Mouse (Mus musculus): Measurements from ENCODE around the gene Abi3bp. TPM values are rescaled to one million over a fixed set of nuclear protein-coding genes. Genes with fewer than 3 reads are reported as not detected.

Gene Abi3bp
- polyA plus RNA-seq, 1 experiment from 2014 or later = 0.36 TPM

GRCm38 (mm10) chr16:56483466-56483865 is 5.8 kb downstream of the Abi3bp start:
- Histone ChIP-seq H3K9ac (replicated peaks) (no peak overlapping the region), H3K27me3 (no peaks in the 10 kb centered on the region), H3K4me2 (replicated peaks) (no peak overlapping the region), H3K9me3 (no peaks in the 10 kb centered on the region), H3K36me3 (no peaks in the 10 kb centered on the region), H3K4me3 (replicated peaks) (no peak overlapping the region), H3K4me1 (replicated peaks) (no peaks in the 10 kb centered on the region), H3K27ac (no peak overlapping the region)
- 95% methylated on average over 10 of the region's 10 CpGs for WGBS
- ATAC-seq = no peak

GRCm38 (mm10) chr16:56486461-56486860 is 8.8 kb downstream of the Abi3bp start:
- H3K4me3 ChIP-seq (replicated peaks) = no peak overlapping the region
- H3K27me3 ChIP-seq = no peaks in the 10 kb centered on the region
- no peaks in the 10 kb centered on the region for H3K4me1 ChIP-seq (replicated peaks)
- H3K27ac ChIP-seq = no peak overlapping the region
- 28% methylated on average over 4 of the region's 4 CpGs for WGBS
- H3K36me3 ChIP-seq = no peaks in the 10 kb centered on the region
- H3K9me3 ChIP-seq = no peaks in the 10 kb centered on the region
- no peak overlapping the region for H3K4me2 ChIP-seq (replicated peaks)
- H3K9ac ChIP-seq (replicated peaks) = no peak overlapping the region
- ATAC-seq = no peak

GRCm38 (mm10) chr16:56490861-56491260 is 13.2 kb downstream of the Abi3bp start:
- Histone ChIP-seq H3K27me3 (no peaks in the 10 kb centered on the region), H3K36me3 (no peaks in the 10 kb centered on the region), H3K4me2 (replicated peaks) (no peak overlapping the region), H3K9ac (replicated peaks) (no peak overlapping the region), H3K4me3 (replicated peaks) (no peak overlapping the region), H3K27ac (no peak overlapping the region), H3K9me3 (no peaks in the 10 kb centered on the region), H3K4me1 (replicated peaks) (no peaks in the 10 kb centered on the region)
- ATAC-seq = no peak
- 93% methylated on average over 3 of the region's 3 CpGs for WGBS

GRCm38 (mm10) chr16:56495266-56495665 is 17.6 kb downstream of the Abi3bp start:
- Histone ChIP-seq H3K4me2 (replicated peaks) (no peak overlapping the region), H3K36me3 (no peaks in the 10 kb centered on the region), H3K9ac (replicated peaks) (no peak overlapping the region), H3K4me3 (replicated peaks) (no peak overlapping the region), H3K9me3 (no peaks in the 10 kb centered on the region), H3K27ac (no peak overlapping the region), H3K27me3 (no peaks in the 10 kb centered on the region), H3K4me1 (replicated peaks) (no peaks in the 10 kb centered on the region)
- WGBS = 86% methylated on average over 4 of the region's 4 CpGs
- ATAC-seq = no peak

- ATAC-seq = no peak
- Histone ChIP-seq H3K4me3 (replicated peaks) (no peak overlapping the region), H3K9me3 (no peaks in the 10 kb centered on the region), H3K9ac (replicated peaks) (no peak overlapping the region), H3K4me1 (replicated peaks) (no peaks in the 10 kb centered on the region), H3K36me3 (no peaks in the 10 kb centered on the region), H3K4me2 (replicated peaks) (no peak overlapping the region), H3K27me3 (no peaks in the 10 kb centered on the region), H3K27ac (no peak overlapping the region)
- 59% methylated on average over 4 of the region's 4 CpGs for WGBS
These were observed 19.1 kb downstream of the Abi3bp start for GRCm38 (mm10) chr16:56496743-56497142.

- no peak overlapping the region for H3K4me3 ChIP-seq (replicated peaks)
- no peaks in the 10 kb centered on the region for H3K27me3 ChIP-seq
- no peaks in the 10 kb centered on the region for H3K9me3 ChIP-seq
- WGBS = 79% methylated on average over 1 of the region's 1 CpGs
- no peak overlapping the region for H3K27ac ChIP-seq
- no peak for ATAC-seq
- no peak overlapping the region for H3K4me2 ChIP-seq (replicated peaks)
- H3K9ac ChIP-seq (replicated peaks) = no peak overlapping the region
- H3K36me3 ChIP-seq = no peaks in the 10 kb centered on the region
- H3K4me1 ChIP-seq (replicated peaks) = no peaks in the 10 kb centered on the region
These were observed 21.0 kb downstream of the Abi3bp start for GRCm38 (mm10) chr16:56498680-56499079.

GRCm38 (mm10) chr16:56500441-56500840 is 22.8 kb downstream of the Abi3bp start:
- H3K9ac ChIP-seq (replicated peaks) = no peak overlapping the region
- H3K4me1 ChIP-seq (replicated peaks) = no peaks in the 10 kb centered on the region
- no peak for ATAC-seq
- 45% methylated on average over 3 of the region's 3 CpGs for WGBS
- no peak overlapping the region for H3K4me3 ChIP-seq (replicated peaks)
- no peaks in the 10 kb centered on the region for H3K36me3 ChIP-seq
- no peak overlapping the region for H3K4me2 ChIP-seq (replicated peaks)
- H3K27me3 ChIP-seq = no peaks in the 10 kb centered on the region
- H3K27ac ChIP-seq = no peak overlapping the region
- no peaks in the 10 kb centered on the region for H3K9me3 ChIP-seq

GRCm38 (mm10) chr16:56501101-56501500 is 23.4 kb downstream of the Abi3bp start:
- Histone ChIP-seq H3K4me3 (replicated peaks) (no peak overlapping the region), H3K27ac (no peak overlapping the region), H3K36me3 (no peaks in the 10 kb centered on the region), H3K9me3 (no peaks in the 10 kb centered on the region), H3K4me2 (replicated peaks) (no peak overlapping the region), H3K4me1 (replicated peaks) (no peaks in the 10 kb centered on the region), H3K27me3 (no peaks in the 10 kb centered on the region), H3K9ac (replicated peaks) (no peak overlapping the region)
- ATAC-seq = no peak
- 77% methylated on average over 6 of the region's 6 CpGs for WGBS

- Histone ChIP-seq H3K27ac (no peak overlapping the region), H3K4me3 (replicated peaks) (no peak overlapping the region), H3K9me3 (no peaks in the 10 kb centered on the region), H3K4me2 (replicated peaks) (no peak overlapping the region), H3K27me3 (no peaks in the 10 kb centered on the region), H3K4me1 (replicated peaks) (no peaks in the 10 kb centered on the region), H3K36me3 (no peaks in the 10 kb centered on the region), H3K9ac (replicated peaks) (no peak overlapping the region)
- no peak for ATAC-seq
- WGBS = 75% methylated on average over 2 of the region's 2 CpGs
These were observed 23.8 kb downstream of the Abi3bp start for GRCm38 (mm10) chr16:56501513-56501912.

GRCm38 (mm10) chr16:56502134-56502533 is 24.5 kb downstream of the Abi3bp start:
- no peaks in the 10 kb centered on the region for H3K36me3 ChIP-seq
- H3K9me3 ChIP-seq = no peaks in the 10 kb centered on the region
- no peaks in the 10 kb centered on the region for H3K27me3 ChIP-seq
- no peak overlapping the region for H3K9ac ChIP-seq (replicated peaks)
- WGBS = 90% methylated on average over 3 of the region's 3 CpGs
- no peak overlapping the region for H3K4me2 ChIP-seq (replicated peaks)
- no peak for ATAC-seq
- H3K4me3 ChIP-seq (replicated peaks) = no peak overlapping the region
- H3K27ac ChIP-seq = no peak overlapping the region
- no peaks in the 10 kb centered on the region for H3K4me1 ChIP-seq (replicated peaks)

- WGBS = 96% methylated on average over 2 of the region's 2 CpGs
- no peaks in the 10 kb centered on the region for H3K27me3 ChIP-seq
- H3K4me3 ChIP-seq (replicated peaks) = no peak overlapping the region
- no peak overlapping the region for H3K4me2 ChIP-seq (replicated peaks)
- H3K9me3 ChIP-seq = no peaks in the 10 kb centered on the region
- H3K36me3 ChIP-seq = no peaks in the 10 kb centered on the region
- no peak overlapping the region for H3K27ac ChIP-seq
- H3K9ac ChIP-seq (replicated peaks) = no peak overlapping the region
- no peak for ATAC-seq
- no peaks in the 10 kb centered on the region for H3K4me1 ChIP-seq (replicated peaks)
These were observed 26.3 kb downstream of the Abi3bp start for GRCm38 (mm10) chr16:56503941-56504340.

GRCm38 (mm10) chr16:56518024-56518423 is 40.3 kb downstream of the Abi3bp start:
- ATAC-seq = no peak
- H3K4me2 ChIP-seq (replicated peaks) = no peak overlapping the region
- H3K9ac ChIP-seq (replicated peaks) = no peak overlapping the region
- H3K9me3 ChIP-seq = no peaks in the 10 kb centered on the region
- no peaks in the 10 kb centered on the region for H3K4me1 ChIP-seq (replicated peaks)
- H3K27ac ChIP-seq = no peak overlapping the region
- H3K36me3 ChIP-seq = no peaks in the 10 kb centered on the region
- no peak overlapping the region for H3K4me3 ChIP-seq (replicated peaks)
- WGBS = 91% methylated on average over 9 of the region's 9 CpGs
- H3K27me3 ChIP-seq = no peaks in the 10 kb centered on the region

- no peaks in the 10 kb centered on the region for H3K27me3 ChIP-seq
- H3K9ac ChIP-seq (replicated peaks) = no peak overlapping the region
- H3K9me3 ChIP-seq = no peaks in the 10 kb centered on the region
- H3K36me3 ChIP-seq = no peaks in the 10 kb centered on the region
- ATAC-seq = no peak
- no peaks in the 10 kb centered on the region for H3K4me1 ChIP-seq (replicated peaks)
- no peak overlapping the region for H3K4me3 ChIP-seq (replicated peaks)
- 38% methylated on average over 8 of the region's 8 CpGs for WGBS
- no peak overlapping the region for H3K4me2 ChIP-seq (replicated peaks)
- H3K27ac ChIP-seq = no peak overlapping the region
These were observed 46.7 kb downstream of the Abi3bp start for GRCm38 (mm10) chr16:56524359-56524758.
